Comparison of ENCODE assay signal across 8 mouse cellular contexts in genomic region chr3:9499994-9500553, GRCm38 (mm10).
DNase-seq lines count a peak whose midpoint lies in the region; ATAC-seq lines count a peak whose summit lies in the region.

No protein-coding gene starts in this region.

- H3K4me3 ChIP-seq in embryonic facial prominence, embryonic 14.5 days (ENCODE audit: low read depth, low read length) = no peak overlapping the region
- H3K4me3 ChIP-seq in hindbrain, embryonic 13.5 days = no peak overlapping the region
- no peak overlapping the region for H3K4me3 ChIP-seq in liver, embryonic 16.5 days (ENCODE audit: low read depth, low read length)
- H3K4me3 ChIP-seq in stomach, embryonic 14.5 days (ENCODE audit: low read depth, low read length) = no peak overlapping the region

- H3K36me3 ChIP-seq in embryonic facial prominence, embryonic 14.5 days (ENCODE audit: control insufficient read depth, insufficient read depth, low read length) = no peaks in the 10 kb centered on the region
- no peaks in the 10 kb centered on the region for H3K36me3 ChIP-seq in hindbrain, embryonic 13.5 days
- no peaks in the 10 kb centered on the region for H3K36me3 ChIP-seq in liver, embryonic 16.5 days (ENCODE audit: control insufficient read depth, insufficient read depth)
- no peaks in the 10 kb centered on the region for H3K36me3 ChIP-seq in stomach, embryonic 14.5 days (ENCODE audit: control insufficient read depth, insufficient read depth, low read length)

- no peak overlapping the region for H3K4me2 ChIP-seq in embryonic facial prominence, embryonic 14.5 days (ENCODE audit: low read depth, low read length)
- peak overlapping the region; percentile 19; the same call in 1 of the 2 replicates for H3K4me2 ChIP-seq in hindbrain, embryonic 13.5 days
- no peak overlapping the region for H3K4me2 ChIP-seq in liver, embryonic 16.5 days (ENCODE audit: low read depth, low read length)
- no peak overlapping the region for H3K4me2 ChIP-seq in stomach, embryonic 14.5 days (replicated peaks; ENCODE audit: low read depth, low read length)

- no peaks in the 10 kb centered on the region for H3K27me3 ChIP-seq in embryonic facial prominence, embryonic 14.5 days (replicated peaks; ENCODE audit: control insufficient read depth, insufficient read depth, low read length)
- H3K27me3 ChIP-seq in hindbrain, embryonic 13.5 days = no peaks in the 10 kb centered on the region
- no peaks in the 10 kb centered on the region for H3K27me3 ChIP-seq in liver, embryonic 16.5 days (ENCODE audit: control insufficient read depth, insufficient read depth, low read depth, low read length)
- H3K27me3 ChIP-seq in stomach, embryonic 14.5 days (ENCODE audit: control insufficient read depth, insufficient read depth, low read length) = no peaks in the 10 kb centered on the region

- WGBS in embryonic facial prominence, embryonic 14.5 days = 63% methylated on average over 8 of the region's 8 CpGs
- WGBS in hindbrain, embryonic 13.5 days = 29% methylated on average over 8 of the region's 8 CpGs
- 48% methylated on average over 8 of the region's 8 CpGs for WGBS in liver, embryonic 16.5 days (ENCODE audit: insufficient replicate concordance)
- WGBS in stomach, embryonic 14.5 days = 52% methylated on average over 8 of the region's 8 CpGs

- H3K9ac ChIP-seq in embryonic facial prominence, embryonic 14.5 days (ENCODE audit: low read depth, low read length) = no peak overlapping the region
- no peak overlapping the region for H3K9ac ChIP-seq in hindbrain, embryonic 13.5 days
- H3K9ac ChIP-seq in liver, embryonic 16.5 days (ENCODE audit: low read depth, low read length) = no peak overlapping the region
- no peak overlapping the region for H3K9ac ChIP-seq in stomach, embryonic 14.5 days (replicated peaks; ENCODE audit: low read depth, low read length)

- H3K27ac ChIP-seq in embryonic facial prominence, embryonic 14.5 days (replicated peaks; ENCODE audit: low read depth, low read length) = peak overlapping the region; percentile 67; the same call in 1 of the 2 replicates
- peak overlapping the region; percentile 83 for H3K27ac ChIP-seq in hindbrain, embryonic 13.5 days
- H3K27ac ChIP-seq in liver, embryonic 16.5 days (ENCODE audit: low read length) = no peak overlapping the region
- peak overlapping the region; percentile 52; the same call in 1 of the 2 replicates for H3K27ac ChIP-seq in stomach, embryonic 14.5 days (ENCODE audit: low read length)

- no peaks in the 10 kb centered on the region for H3K9me3 ChIP-seq in embryonic facial prominence, embryonic 14.5 days (ENCODE audit: control insufficient read depth, low read length)
- H3K9me3 ChIP-seq in hindbrain, embryonic 13.5 days = no peaks in the 10 kb centered on the region
- no peaks in the 10 kb centered on the region for H3K9me3 ChIP-seq in liver, embryonic 16.5 days (replicated peaks; ENCODE audit: control insufficient read depth, low read length)
- no peaks in the 10 kb centered on the region for H3K9me3 ChIP-seq in stomach, embryonic 14.5 days (ENCODE audit: control insufficient read depth, low read depth, low read length)

- peak; percentile 38 for DNase-seq in left cerebral cortex, adult 11 months (ENCODE audit: low spot score)
- no peak for DNase-seq in left cerebral cortex, adult 9 months (ENCODE audit: low spot score in 2 of 2)
- DNase-seq in ZHBTc4 (ENCODE audit: low read depth, low spot score) = peak; percentile 35
- DNase-seq in embryonic facial prominence, embryonic 14.5 days (ENCODE audit: low spot score) = no peak
- no peak for DNase-seq in ovary, postnatal 10 days (ENCODE audit: low spot score)

- ATAC-seq in embryonic facial prominence, embryonic 14.5 days (ENCODE audit: low read depth) = no peak
- ATAC-seq in hindbrain, embryonic 13.5 days (ENCODE audit: low FRiP score) = peak; percentile 55
- ATAC-seq in liver, embryonic 16.5 days (ENCODE audit: low read depth) = peak; percentile 32; the same call in 1 of the 2 replicates
- ATAC-seq in stomach, embryonic 14.5 days (ENCODE audit: insufficient number of reproducible peaks, insufficient read depth, low FRiP score, low read depth) = 0 out of 2 replicates have a peak, but pooled peaks have one; percentile 25

- peaks cover 20% of the 10 kb centered on the region for H3K4me1 ChIP-seq in embryonic facial prominence, embryonic 14.5 days (ENCODE audit: control insufficient read depth, insufficient read depth, low read length)
- peaks cover 43% of the 10 kb centered on the region for H3K4me1 ChIP-seq in hindbrain, embryonic 13.5 days (replicated peaks)
- H3K4me1 ChIP-seq in liver, embryonic 16.5 days (ENCODE audit: control insufficient read depth, low read depth, low read length) = peaks cover 2% of the 10 kb centered on the region; the same call in 1 of the 2 replicates
- H3K4me1 ChIP-seq in stomach, embryonic 14.5 days (ENCODE audit: control insufficient read depth, insufficient read depth, low read length) = peaks cover 23% of the 10 kb centered on the region

Comparison
In these comparisons a context has a peak if more than half of its experiments do, and no peak if none do; other contexts are left out.
1. DNase-seq: peak in left cerebral cortex, adult 11 months (single experiment) and ZHBTc4 (single experiment); none in left cerebral cortex, adult 9 months (0 of 2), embryonic facial prominence, embryonic 14.5 days (single experiment) and ovary, postnatal 10 days (single experiment).